Mouse (Mus musculus): ENCODE results near the gene Lcn12. TPM values are rescaled to one million over a fixed set of nuclear protein-coding genes. Genes with fewer than 3 reads are reported as not detected.

Lcn12 gene
- polyA plus RNA-seq, 2 experiments = not detected

GRCm38 (mm10) chr2:25450853-25451647 is 42.7 kb downstream of the Lcn12 start:
- ATAC-seq (ENCODE audit: insufficient read depth) (no peak), DNase-seq (ENCODE audit: low read depth in 3 of 3, low spot score in 3 of 3) (no peak)
- H3K4me1 ChIP-seq (replicated peaks; ENCODE audit: control insufficient read depth in 2 of 2, insufficient read depth in 2 of 2, low read length in 1 of 2) = no peaks in the 10 kb centered on the region
- WGBS (ENCODE audit: insufficient replicate concordance) = 52% methylated on average over 8 of the region's 8 CpGs
- H3K4me2 ChIP-seq (ENCODE audit: low read depth) = no peak overlapping the region
- H3K9me3 ChIP-seq (ENCODE audit: control insufficient read depth, low read length) = no peaks in the 10 kb centered on the region
- H3K27me3 ChIP-seq (ENCODE audit: control insufficient read depth, insufficient read depth, low read length) = no peaks in the 10 kb centered on the region
- no peaks in the 10 kb centered on the region for H3K36me3 ChIP-seq (replicated peaks; ENCODE audit: control insufficient read depth, insufficient read depth, low read depth)
- no peak overlapping the region for H3K27ac ChIP-seq
- TF ChIP-seq CTCF (IDR thresholded peaks at IDR 0.05; ENCODE audit: low read depth) = no peak
- no peak for TF ChIP-seq EP300 (IDR thresholded peaks at IDR 0.05; ENCODE audit: low read depth)
- H3K4me3 ChIP-seq (ENCODE audit: insufficient read depth in 1 of 2, low read depth in 2 of 2, low read length in 2 of 2) = no peak overlapping the region
- H3K9ac ChIP-seq (replicated peaks) = no peak overlapping the region

- TF ChIP-seq EP300 (IDR thresholded peaks at IDR 0.05; ENCODE audit: low read depth) (no peak), CTCF (IDR thresholded peaks at IDR 0.05; ENCODE audit: low read depth) (no peak)
- no peaks in the 10 kb centered on the region for H3K9me3 ChIP-seq (ENCODE audit: control insufficient read depth, low read length)
- no peak overlapping the region for H3K4me2 ChIP-seq (ENCODE audit: low read depth)
- H3K4me3 ChIP-seq (ENCODE audit: insufficient read depth in 1 of 2, low read depth in 2 of 2, low read length in 2 of 2) = no peak overlapping the region
- no peak overlapping the region for H3K9ac ChIP-seq (replicated peaks)
- no peak for ATAC-seq (ENCODE audit: insufficient read depth)
- no peak overlapping the region for H3K27ac ChIP-seq
- H3K36me3 ChIP-seq (replicated peaks; ENCODE audit: control insufficient read depth, insufficient read depth, low read depth) = no peaks in the 10 kb centered on the region
- no peak for DNase-seq (ENCODE audit: low read depth in 3 of 3, low spot score in 3 of 3)
- 84% methylated on average over 14 of the region's 14 CpGs for WGBS (ENCODE audit: insufficient replicate concordance)
- no peaks in the 10 kb centered on the region for H3K4me1 ChIP-seq (replicated peaks; ENCODE audit: control insufficient read depth in 2 of 2, insufficient read depth in 2 of 2, low read length in 1 of 2)
- no peaks in the 10 kb centered on the region for H3K27me3 ChIP-seq (ENCODE audit: control insufficient read depth, insufficient read depth, low read length)
These were observed 51.0 kb downstream of the Lcn12 start for GRCm38 (mm10) chr2:25442682-25443081.

- ATAC-seq (ENCODE audit: insufficient read depth) (no peak), DNase-seq (ENCODE audit: low read depth in 3 of 3, low spot score in 3 of 3) (no peak)
- Histone ChIP-seq H3K4me1 (replicated peaks; ENCODE audit: control insufficient read depth in 2 of 2, insufficient read depth in 2 of 2, low read length in 1 of 2) (no peaks in the 10 kb centered on the region), H3K27ac (no peak overlapping the region), H3K4me2 (ENCODE audit: low read depth) (no peak overlapping the region), H3K4me3 (ENCODE audit: insufficient read depth in 1 of 2, low read depth in 2 of 2, low read length in 2 of 2) (no peak overlapping the region), H3K9ac (replicated peaks) (no peak overlapping the region), H3K9me3 (ENCODE audit: control insufficient read depth, low read length) (no peaks in the 10 kb centered on the region), H3K36me3 (replicated peaks; ENCODE audit: control insufficient read depth, insufficient read depth, low read depth) (no peaks in the 10 kb centered on the region), H3K27me3 (ENCODE audit: control insufficient read depth, insufficient read depth, low read length) (no peaks in the 10 kb centered on the region)
- 73% methylated on average over 20 of the region's 20 CpGs for WGBS (ENCODE audit: insufficient replicate concordance)
- TF ChIP-seq CTCF (IDR thresholded peaks at IDR 0.05; ENCODE audit: low read depth) = no peak
- TF ChIP-seq EP300 (IDR thresholded peaks at IDR 0.05; ENCODE audit: low read depth) = no peak
These were observed 52.6 kb downstream of the Lcn12 start for GRCm38 (mm10) chr2:25441067-25441466.

Small RNA genes within 50 kb of the gene (microRNA-seq; reads per million reads assigned to microRNA genes)
- gene Mir3087 = not detected

Other genes with a start within 250 kb of the Lcn12 start
Only the 30 nearest of the 37 such genes appear.
- gene Tmem210, start 205.8 kb downstream of the Lcn12 start, polyA plus RNA-seq (2012; rRNA removed) = not detected in 2 replicates
- not detected in 2 replicates for gene Tmem210, start 205.8 kb downstream of the Lcn12 start, polyA plus RNA-seq (2014; fragmentation: Nextera tagmentation; extraction: Ambion mirVana)
- not detected in 2 replicates for gene Lrrc26, start 204.0 kb downstream of the Lcn12 start, polyA plus RNA-seq (2012; rRNA removed)
- gene Lrrc26, start 204.0 kb downstream of the Lcn12 start, polyA plus RNA-seq (2014; fragmentation: Nextera tagmentation; extraction: Ambion mirVana) = not detected in 2 replicates
- gene Grin1, start 174.7 kb downstream of the Lcn12 start, polyA plus RNA-seq (2012; rRNA removed) = 0.02 and 0.05 TPM in 2 replicates
- 0.06 and 0.14 TPM in 2 replicates for gene Grin1, start 174.7 kb downstream of the Lcn12 start, polyA plus RNA-seq (2014; fragmentation: Nextera tagmentation; extraction: Ambion mirVana)
- 5.3 and 6.6 TPM in 2 replicates for gene Man1b1, start 161.6 kb downstream of the Lcn12 start, polyA plus RNA-seq (2012; rRNA removed)
- 25.4 and 28.2 TPM in 2 replicates for gene Man1b1, start 161.6 kb downstream of the Lcn12 start, polyA plus RNA-seq (2014; fragmentation: Nextera tagmentation; extraction: Ambion mirVana)
- gene Dpp7, start 137.6 kb downstream of the Lcn12 start, polyA plus RNA-seq (2012; rRNA removed) = 9.3 and 10.6 TPM in 2 replicates
- 9.4 and 12.8 TPM in 2 replicates for gene Dpp7, start 137.6 kb downstream of the Lcn12 start, polyA plus RNA-seq (2014; fragmentation: Nextera tagmentation; extraction: Ambion mirVana)
- gene Uap1l1, start 128.2 kb downstream of the Lcn12 start, polyA plus RNA-seq (2012; rRNA removed) = 2.9 and 3.8 TPM in 2 replicates
- gene Uap1l1, start 128.2 kb downstream of the Lcn12 start, polyA plus RNA-seq (2014; fragmentation: Nextera tagmentation; extraction: Ambion mirVana) = 9.3 and 14.1 TPM in 2 replicates
- gene Sapcd2, start 121.6 kb downstream of the Lcn12 start, polyA plus RNA-seq (2012; rRNA removed) = 20.1 and 21.5 TPM in 2 replicates
- 17.9 and 20.5 TPM in 2 replicates for gene Sapcd2, start 121.6 kb downstream of the Lcn12 start, polyA plus RNA-seq (2014; fragmentation: Nextera tagmentation; extraction: Ambion mirVana)
- 0.18 and 0.30 TPM in 2 replicates for gene Entpd2, start 98.0 kb downstream of the Lcn12 start, polyA plus RNA-seq (2012; rRNA removed)
- 0.23 TPM in 1 of 2 replicates, not detected in the other for gene Entpd2, start 98.0 kb downstream of the Lcn12 start, polyA plus RNA-seq (2014; fragmentation: Nextera tagmentation; extraction: Ambion mirVana)
- 3.4 and 3.9 TPM in 2 replicates for gene Npdc1, start 94.6 kb downstream of the Lcn12 start, polyA plus RNA-seq (2012; rRNA removed)
- gene Npdc1, start 94.6 kb downstream of the Lcn12 start, polyA plus RNA-seq (2014; fragmentation: Nextera tagmentation; extraction: Ambion mirVana) = 2.4 and 2.7 TPM in 2 replicates
- gene Fut7, start 70.6 kb downstream of the Lcn12 start, polyA plus RNA-seq (2012; rRNA removed) = 0.55 and 0.58 TPM in 2 replicates
- 0.34 and 0.90 TPM in 2 replicates for gene Fut7, start 70.6 kb downstream of the Lcn12 start, polyA plus RNA-seq (2014; fragmentation: Nextera tagmentation; extraction: Ambion mirVana)
- gene Abca2, start 65.2 kb downstream of the Lcn12 start, polyA plus RNA-seq (2012; rRNA removed) = 2.4 and 2.5 TPM in 2 replicates
- gene Abca2, start 65.2 kb downstream of the Lcn12 start, polyA plus RNA-seq (2014; fragmentation: Nextera tagmentation; extraction: Ambion mirVana) = 0.91 and 1.1 TPM in 2 replicates
- 0.08 and 0.32 TPM in 2 replicates for gene Clic3, start 37.1 kb downstream of the Lcn12 start, polyA plus RNA-seq (2012; rRNA removed)
- gene Clic3, start 37.1 kb downstream of the Lcn12 start, polyA plus RNA-seq (2014; fragmentation: Nextera tagmentation; extraction: Ambion mirVana) = 0.18 and 0.27 TPM in 2 replicates
- gene Paxx, start 32.8 kb downstream of the Lcn12 start, polyA plus RNA-seq (2012; rRNA removed) = 7.9 and 9.2 TPM in 2 replicates
- gene Paxx, start 32.8 kb downstream of the Lcn12 start, polyA plus RNA-seq (2014; fragmentation: Nextera tagmentation; extraction: Ambion mirVana) = 6.3 and 7.3 TPM in 2 replicates
- 0.47 and 0.96 TPM in 2 replicates for gene Ptgds, start 23.9 kb downstream of the Lcn12 start, polyA plus RNA-seq (2012; rRNA removed)
- 0.17 TPM in 1 of 2 replicates, not detected in the other for gene Ptgds, start 23.9 kb downstream of the Lcn12 start, polyA plus RNA-seq (2014; fragmentation: Nextera tagmentation; extraction: Ambion mirVana)
- gene Fbxw5, start 6.8 kb upstream of the Lcn12 start, polyA plus RNA-seq (2012; rRNA removed) = 6.2 and 8.1 TPM in 2 replicates
- 18.3 and 20.4 TPM in 2 replicates for gene Fbxw5, start 6.8 kb upstream of the Lcn12 start, polyA plus RNA-seq (2014; fragmentation: Nextera tagmentation; extraction: Ambion mirVana)
- 26.7 and 31.2 TPM in 2 replicates for gene C8g, start 7.8 kb upstream of the Lcn12 start, polyA plus RNA-seq (2012; rRNA removed)
- gene C8g, start 7.8 kb upstream of the Lcn12 start, polyA plus RNA-seq (2014; fragmentation: Nextera tagmentation; extraction: Ambion mirVana) = 53.1 and 57.9 TPM in 2 replicates
- 5.2 and 5.9 TPM in 2 replicates for gene Traf2, start 53.0 kb upstream of the Lcn12 start, polyA plus RNA-seq (2012; rRNA removed)
- gene Traf2, start 53.0 kb upstream of the Lcn12 start, polyA plus RNA-seq (2014; fragmentation: Nextera tagmentation; extraction: Ambion mirVana) = 12.3 and 14.4 TPM in 2 replicates
- 86.5 and 104 TPM in 2 replicates for gene Edf1, start 63.9 kb upstream of the Lcn12 start, polyA plus RNA-seq (2012; rRNA removed)
- gene Edf1, start 63.9 kb upstream of the Lcn12 start, polyA plus RNA-seq (2014; fragmentation: Nextera tagmentation; extraction: Ambion mirVana) = 192 and 203 TPM in 2 replicates
- gene Mamdc4, start 80.9 kb upstream of the Lcn12 start, polyA plus RNA-seq (2012; rRNA removed) = 1.6 and 9.7 TPM in 2 replicates
- 0.18 and 0.25 TPM in 2 replicates for gene Mamdc4, start 80.9 kb upstream of the Lcn12 start, polyA plus RNA-seq (2014; fragmentation: Nextera tagmentation; extraction: Ambion mirVana)
- gene Phpt1, start 81.3 kb upstream of the Lcn12 start, polyA plus RNA-seq (2012; rRNA removed) = 29.5 and 31.4 TPM in 2 replicates
- 44.9 and 46.5 TPM in 2 replicates for gene Phpt1, start 81.3 kb upstream of the Lcn12 start, polyA plus RNA-seq (2014; fragmentation: Nextera tagmentation; extraction: Ambion mirVana)
- 0.07 and 0.11 TPM in 2 replicates for gene Ajm1, start 87.8 kb upstream of the Lcn12 start, polyA plus RNA-seq (2012; rRNA removed)
- gene Ajm1, start 87.8 kb upstream of the Lcn12 start, polyA plus RNA-seq (2014; fragmentation: Nextera tagmentation; extraction: Ambion mirVana) = not detected in 2 replicates
- gene Rabl6, start 114.6 kb upstream of the Lcn12 start, polyA plus RNA-seq (2012; rRNA removed) = 19.0 and 21.5 TPM in 2 replicates
- gene Rabl6, start 114.6 kb upstream of the Lcn12 start, polyA plus RNA-seq (2014; fragmentation: Nextera tagmentation; extraction: Ambion mirVana) = 18.6 and 19.7 TPM in 2 replicates
- gene Ccdc183, start 123.8 kb upstream of the Lcn12 start, polyA plus RNA-seq (2012; rRNA removed) = not detected in 2 replicates
- gene Ccdc183, start 123.8 kb upstream of the Lcn12 start, polyA plus RNA-seq (2014; fragmentation: Nextera tagmentation; extraction: Ambion mirVana) = 0.08 TPM in 1 of 2 replicates, not detected in the other
- 5.9 and 9.8 TPM in 2 replicates for gene Tmem141, start 128.1 kb upstream of the Lcn12 start, polyA plus RNA-seq (2012; rRNA removed)
- 9.3 and 9.4 TPM in 2 replicates for gene Tmem141, start 128.1 kb upstream of the Lcn12 start, polyA plus RNA-seq (2014; fragmentation: Nextera tagmentation; extraction: Ambion mirVana)
- 23.4 and 27.6 TPM in 2 replicates for gene Fcna, start 134.1 kb upstream of the Lcn12 start, polyA plus RNA-seq (2012; rRNA removed)
- gene Fcna, start 134.1 kb upstream of the Lcn12 start, polyA plus RNA-seq (2014; fragmentation: Nextera tagmentation; extraction: Ambion mirVana) = 41.5 and 47.1 TPM in 2 replicates
- not detected in 2 replicates for gene Lcn8, start 159.2 kb upstream of the Lcn12 start, polyA plus RNA-seq (2012; rRNA removed)
- not detected in 2 replicates for gene Lcn8, start 159.2 kb upstream of the Lcn12 start, polyA plus RNA-seq (2014; fragmentation: Nextera tagmentation; extraction: Ambion mirVana)
- not detected in 2 replicates for gene Lcn5, start 164.0 kb upstream of the Lcn12 start, polyA plus RNA-seq (2012; rRNA removed)
- gene Lcn5, start 164.0 kb upstream of the Lcn12 start, polyA plus RNA-seq (2014; fragmentation: Nextera tagmentation; extraction: Ambion mirVana) = not detected in 2 replicates
- not detected in 2 replicates for gene Lcn6, start 182.9 kb upstream of the Lcn12 start, polyA plus RNA-seq (2012; rRNA removed)
- gene Lcn6, start 182.9 kb upstream of the Lcn12 start, polyA plus RNA-seq (2014; fragmentation: Nextera tagmentation; extraction: Ambion mirVana) = not detected in 2 replicates
- not detected in 2 replicates for gene Lcn10, start 188.8 kb upstream of the Lcn12 start, polyA plus RNA-seq (2012; rRNA removed)
- not detected in 2 replicates for gene Lcn10, start 188.8 kb upstream of the Lcn12 start, polyA plus RNA-seq (2014; fragmentation: Nextera tagmentation; extraction: Ambion mirVana)
- gene Obp2a, start 206.1 kb upstream of the Lcn12 start, polyA plus RNA-seq (2012; rRNA removed) = not detected in 2 replicates
- not detected in 2 replicates for gene Obp2a, start 206.1 kb upstream of the Lcn12 start, polyA plus RNA-seq (2014; fragmentation: Nextera tagmentation; extraction: Ambion mirVana)